Mouse (Mus musculus) bone marrow, adult 2 months (tissue): Measurements from ENCODE around the gene Setd1a.

ENCODE experiments used
- CTCF ChIP-seq: fragments of 200-500 bp; IDR thresholded peaks from 2 replicates; pipeline ENCODE4 v1.5.1; 2011; ENCODE audit warnings: low read length, control low read depth; ENCODE audit not compliant: control insufficient read depth, insufficient read depth
- POLR2A ChIP-seq: fragments of 200-500 bp; IDR thresholded peaks from 2 replicates; pipeline ENCODE4 v1.6.1; 2011; ENCODE audit warnings: low read depth, mild to moderate bottlenecking, control low read depth, low read length, borderline replicate concordance; ENCODE audit not compliant: control insufficient read depth

GRCm38 (mm10) chr7:127745251-127745651 is 31.2 kb upstream of the Setd1a start:
- TF ChIP-seq CTCF (no peak), POLR2A (no peak)
